Mouse (Mus musculus) limb, embryonic 14.5 days (tissue): Measurements from ENCODE around the gene Metap1d. TPM values are rescaled to one million over a fixed set of nuclear protein-coding genes. Genes with fewer than 3 reads are reported as not detected.

Experiments used
- ATAC-seq: fragments of 200-750 bp; cut with Nextera tagmentation; 2 replicates; pipeline ENCODE4 v1.8.0; 2017; ENCODE audit warnings: low read depth, moderate number of reproducible peaks, moderate TSS enrichment; ENCODE audit not compliant: low FRiP score
- DNase-seq: peaks from one replicate; pipeline ENCODE4 v3.0.0-alpha.2; 2015; ENCODE audit warnings: low spot score
- H3K27ac ChIP-seq: fragments of 300-500 bp; sonication (generic); replicated peaks from 2 replicates; pipeline ENCODE4 v1.5.1; 2014; ENCODE audit warnings: low read depth, mild to moderate bottlenecking, low read length, moderate library complexity, mixed read lengths
- H3K27me3 ChIP-seq: fragments of 300-500 bp; sonication (generic); 2 replicates; pipeline ENCODE4 v1.6.1; 2014; ENCODE audit warnings: low read length, mixed read lengths; ENCODE audit not compliant: control insufficient read depth, insufficient read depth
- H3K36me3 ChIP-seq: fragments of 300-500 bp; sonication (generic); 2 replicates; pipeline ENCODE4 v1.6.1; 2014; ENCODE audit warnings: mild to moderate bottlenecking, low read length, moderate library complexity, mixed read lengths; ENCODE audit not compliant: control insufficient read depth, insufficient read depth
- H3K4me1 ChIP-seq: fragments of 300-500 bp; sonication (generic); 2 replicates; pipeline ENCODE4 v1.6.1; 2014; ENCODE audit warnings: antibody characterized with exemption, low read length, mixed read lengths; ENCODE audit not compliant: control insufficient read depth, insufficient read depth
- H3K4me2 ChIP-seq: fragments of 300-500 bp; sonication (generic); replicated peaks from 2 replicates; pipeline ENCODE4 v1.6.1; 2014; ENCODE audit warnings: low read depth, mild to moderate bottlenecking, low read length, moderate library complexity; ENCODE audit not compliant: severe bottlenecking
- H3K4me3 ChIP-seq: fragments of 300-500 bp; sonication (generic); replicated peaks from 2 replicates; pipeline ENCODE4 v1.5.1; 2014; ENCODE audit warnings: low read length
- H3K9ac ChIP-seq: fragments of 300-500 bp; sonication (generic); 2 replicates; pipeline ENCODE4 v1.6.1; 2014; ENCODE audit warnings: mild to moderate bottlenecking, low read depth, low read length, moderate library complexity; ENCODE audit not compliant: severe bottlenecking
- H3K9me3 ChIP-seq: fragments of 300-500 bp; sonication (generic); 2 replicates; pipeline ENCODE4 v1.6.1; 2016; ENCODE audit warnings: low read length; ENCODE audit not compliant: control insufficient read depth
- POLR2A ChIP-seq: fragments of 200-500 bp; IDR thresholded peaks from 2 replicates; pipeline ENCODE4 v1.8.0; 2012; ENCODE audit warnings: inconsistent platforms, mild to moderate bottlenecking, moderate library complexity, borderline replicate concordance; ENCODE audit not compliant: insufficient read depth, insufficient read length; ENCODE audit errors: extremely low read depth
- WGBS: fragments of 180-500 bp; shearing (Covaris S2); extraction: QIAGEN DNeasy Blood & Tissue Kit; methylation state at CpG from one replicate; pipeline ENCODE4 v1.1.7; 2014; 5-methylcytosine and 5-hydroxymethylcytosine counted together
- polyA plus RNA-seq, 2 experiments: library from polyadenylated mRNA; depleted of rRNA in 1 of 2; stranded (reverse) in 1 of 2; unstranded in 1 of 2; fragments of >200 nt; fragmentation: Nextera tagmentation in 1 of 2; extraction: Ambion mirVana in 1 of 2; gene quantifications; 2 replicates each; pipeline versions ENCODE4 v1.2.1 to v1.2.3; 2012 to 2014

Gene Metap1d
- polyA plus RNA-seq, 2 experiments: 44.3 to 86.8 TPM

DNA sequence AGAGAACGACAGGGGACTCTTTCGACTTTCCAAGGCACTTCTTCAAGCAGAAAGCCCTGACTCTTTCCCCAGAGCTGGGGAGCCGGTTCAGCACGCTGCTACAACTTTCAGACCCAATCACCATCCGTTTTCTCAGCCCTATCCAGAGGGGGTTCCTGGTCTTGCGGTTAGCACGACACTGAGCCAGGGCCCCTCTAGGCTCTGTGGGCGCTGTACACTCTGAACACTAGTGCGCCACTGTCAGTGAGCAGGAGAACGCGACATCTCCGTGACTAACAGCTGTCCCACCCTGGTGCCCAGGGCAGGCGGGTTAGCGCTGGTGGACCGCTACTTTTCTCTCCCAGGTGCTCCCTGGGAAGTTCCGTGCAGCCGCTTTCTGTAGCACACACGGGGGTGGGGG lies 98.6 kb downstream of the Metap1d start:
- Histone ChIP-seq H3K4me2 (peak overlapping the region; percentile 20; the same call in 1 of the 2 replicates), H3K9me3 (no peaks in the 10 kb centered on the region), H3K9ac (no peak overlapping the region), H3K4me1 (no peaks in the 10 kb centered on the region), H3K4me3 (no peak overlapping the region), H3K36me3 (no peaks in the 10 kb centered on the region), H3K27me3 (peaks cover 54% of the 10 kb centered on the region), H3K27ac (no peak overlapping the region)
- ATAC-seq (no peak), DNase-seq (no peak)
- WGBS: 2% methylated on average over 18 of the region's 18 CpGs
- no peak for TF ChIP-seq POLR2A

- ATAC-seq: no peak
- 67% methylated on average over 5 of the region's 5 CpGs for WGBS
Measured at GRCm38 (mm10) chr2:71556071-71556470, 103.0 kb downstream of the Metap1d start.

GRCm38 (mm10) chr2:71566466-71566865 lies 113.4 kb downstream of the Metap1d start:
- no peak overlapping the region for H3K4me2 ChIP-seq
- WGBS: 77% methylated on average over 9 of the region's 9 CpGs
- no peaks in the 10 kb centered on the region for H3K9me3 ChIP-seq
- no peak overlapping the region for H3K27ac ChIP-seq
- ATAC-seq (no peak), DNase-seq (no peak)
- H3K27me3 ChIP-seq: no peaks in the 10 kb centered on the region
- H3K36me3 ChIP-seq: no peaks in the 10 kb centered on the region
- no peaks in the 10 kb centered on the region for H3K4me1 ChIP-seq
- TF ChIP-seq POLR2A: no peak
- no peak overlapping the region for H3K4me3 ChIP-seq
- H3K9ac ChIP-seq: no peak overlapping the region

More at GRCm38 (mm10) chr2:71556071-71556470, 103.0 kb downstream of the Metap1d start:
- H3K27me3 ChIP-seq: peaks cover 30% of the 10 kb centered on the region
- no peak overlapping the region for H3K9ac ChIP-seq
- H3K4me3 ChIP-seq: no peak overlapping the region
- no peaks in the 10 kb centered on the region for H3K4me1 ChIP-seq
- no peaks in the 10 kb centered on the region for H3K9me3 ChIP-seq
- no peak for TF ChIP-seq POLR2A
- no peak for DNase-seq
- H3K36me3 ChIP-seq: no peaks in the 10 kb centered on the region
- H3K27ac ChIP-seq: no peak overlapping the region
- no peak overlapping the region for H3K4me2 ChIP-seq

GRCm38 (mm10) chr2:71573736-71574135 lies 120.7 kb downstream of the Metap1d start:
- Histone ChIP-seq H3K4me2 (no peak overlapping the region), H3K9ac (no peak overlapping the region), H3K4me3 (no peak overlapping the region)

More at GRCm38 (mm10) chr2:71573736-71574135, 120.7 kb downstream of the Metap1d start:
- no peaks in the 10 kb centered on the region for H3K4me1 ChIP-seq
- ATAC-seq: no peak
- 7% methylated on average over 4 of the region's 4 CpGs for WGBS
- peak; percentile 7 for DNase-seq
- TF ChIP-seq POLR2A: no peak
- H3K27ac ChIP-seq: no peak overlapping the region
- H3K36me3 ChIP-seq: no peaks in the 10 kb centered on the region
- H3K27me3 ChIP-seq: no peaks in the 10 kb centered on the region
- no peaks in the 10 kb centered on the region for H3K9me3 ChIP-seq

Other genes starting within 250 kb of the Metap1d start
- 82.5 and 95.0 TPM in 2 replicates for gene Dync1i2, start 241.6 kb upstream of the Metap1d start, polyA plus RNA-seq (2012; rRNA removed)
- 94.7 and 108 TPM in 2 replicates for gene Dync1i2, start 241.6 kb upstream of the Metap1d start, polyA plus RNA-seq (2014; fragmentation: Nextera tagmentation; extraction: Ambion mirVana)
- gene Slc25a12, start 85.5 kb upstream of the Metap1d start, polyA plus RNA-seq (2012; rRNA removed): 30.9 and 37.1 TPM in 2 replicates
- gene Slc25a12, start 85.5 kb upstream of the Metap1d start, polyA plus RNA-seq (2014; fragmentation: Nextera tagmentation; extraction: Ambion mirVana): 33.1 and 34.0 TPM in 2 replicates
- 55.3 and 67.3 TPM in 2 replicates for gene Hat1, start 64.3 kb upstream of the Metap1d start, polyA plus RNA-seq (2012; rRNA removed)
- 93.9 and 97.1 TPM in 2 replicates for gene Hat1, start 64.3 kb upstream of the Metap1d start, polyA plus RNA-seq (2014; fragmentation: Nextera tagmentation; extraction: Ambion mirVana)
- 4.3 and 6.3 TPM in 2 replicates for gene Dlx1, start 74.8 kb downstream of the Metap1d start, polyA plus RNA-seq (2012; rRNA removed)
- gene Dlx1, start 74.8 kb downstream of the Metap1d start, polyA plus RNA-seq (2014; fragmentation: Nextera tagmentation; extraction: Ambion mirVana): 4.1 and 4.3 TPM in 2 replicates
- gene Dlx2, start 93.5 kb downstream of the Metap1d start, polyA plus RNA-seq (2012; rRNA removed): 3.6 and 3.9 TPM in 2 replicates
- 3.1 and 4.6 TPM in 2 replicates for gene Dlx2, start 93.5 kb downstream of the Metap1d start, polyA plus RNA-seq (2014; fragmentation: Nextera tagmentation; extraction: Ambion mirVana)